Mouse (Mus musculus) forebrain, embryonic 10.5 days (tissue): ENCODE results near the gene Manba. TPM values are rescaled to one million over a fixed set of nuclear protein-coding genes. Genes with fewer than 3 reads are reported as not detected.
"Not testable (repeated sequence)": the region's sequence is repeated elsewhere in the genome, so short reads cannot be mapped to it uniquely, and the experiment has no call there.

ENCODE experiments used
- DNase-seq: peaks from one replicate; pipeline ENCODE4 v3.0.0-alpha.2; 2017; ENCODE audit warnings: low spot score; ENCODE audit errors: extremely low spot score
- H3K27ac ChIP-seq: fragments of 300-500 bp; sonication (generic); 2 replicates; pipeline ENCODE4 v1.5.1; 2016; ENCODE audit warnings: mild to moderate bottlenecking
- H3K27me3 ChIP-seq: fragments of 300-500 bp; sonication (generic); 2 replicates; pipeline ENCODE4 v1.6.1; 2016; ENCODE audit warnings: mild to moderate bottlenecking; ENCODE audit not compliant: poor library complexity, severe bottlenecking
- H3K36me3 ChIP-seq: fragments of 300-500 bp; sonication (generic); replicated peaks from 2 replicates; pipeline ENCODE4 v1.6.1; 2016; ENCODE audit warnings: mild to moderate bottlenecking, moderate library complexity
- H3K4me1 ChIP-seq: fragments of 300-500 bp; sonication (generic); 2 replicates; pipeline ENCODE4 v1.6.1; 2016
- H3K4me3 ChIP-seq: fragments of 300-500 bp; sonication (generic); 2 replicates; pipeline ENCODE4 v1.5.1; 2016; ENCODE audit warnings: mild to moderate bottlenecking, moderate library complexity
- H3K9me3 ChIP-seq: fragments of 300-500 bp; sonication (generic); 2 replicates; pipeline ENCODE4 v1.6.1; 2016; ENCODE audit warnings: mild to moderate bottlenecking, moderate library complexity
- WGBS: fragments of 180-500 bp; shearing (Covaris S2); methylation state at CpG from one replicate; pipeline ENCODE4 v1.1.7; 2016; 5-methylcytosine and 5-hydroxymethylcytosine counted together
- polyA plus RNA-seq: library from polyadenylated mRNA; unstranded; fragments of >200 nt; fragmentation: Nextera tagmentation; extraction: Ambion mirVana; gene quantifications from 2 replicates; pipeline ENCODE4 v1.2.1, GENCODE M21; 2016

Gene Manba
- polyA plus RNA-seq, 1 experiment from 2014 or later, result 4.4 TPM

- DNase-seq, result no peak
- 73% methylated on average over 6 of the region's 6 CpGs for WGBS
- Histone ChIP-seq H3K27ac (no peak overlapping the region), H3K9me3 (no peaks in the 10 kb centered on the region), H3K4me1 (peaks cover 13% of the 10 kb centered on the region), H3K27me3 (no peaks in the 10 kb centered on the region), H3K36me3 (no peaks in the 10 kb centered on the region), H3K4me3 (no peak overlapping the region)
Observed at GRCm38 (mm10) chr3:135516891-135517290, 31.5 kb downstream of the Manba start.

GRCm38 (mm10) chr3:135518882-135519281 lies 33.5 kb downstream of the Manba start:
- 90% methylated on average over 5 of the region's 5 CpGs for WGBS
- Histone ChIP-seq H3K4me1 (peaks cover 15% of the 10 kb centered on the region), H3K36me3 (no peaks in the 10 kb centered on the region), H3K27me3 (no peaks in the 10 kb centered on the region), H3K27ac (no peak overlapping the region), H3K9me3 (no peaks in the 10 kb centered on the region), H3K4me3 (no peak overlapping the region)
- DNase-seq, result no peak

GRCm38 (mm10) chr3:135519584-135519983 lies 34.2 kb downstream of the Manba start:
- no peak for DNase-seq
- H3K4me1 ChIP-seq, result peaks cover 15% of the 10 kb centered on the region
- no peaks in the 10 kb centered on the region for H3K27me3 ChIP-seq
- no peak overlapping the region for H3K27ac ChIP-seq
- 83% methylated on average over 6 of the region's 6 CpGs for WGBS
- no peak overlapping the region for H3K4me3 ChIP-seq
- no peaks in the 10 kb centered on the region for H3K9me3 ChIP-seq
- H3K36me3 ChIP-seq, result no peaks in the 10 kb centered on the region

GRCm38 (mm10) chr3:135521963-135522362 lies 36.6 kb downstream of the Manba start:
- Histone ChIP-seq H3K4me1 (peaks cover 11% of the 10 kb centered on the region), H3K36me3 (no peaks in the 10 kb centered on the region), H3K27ac (peak overlapping the region; percentile 31; the same call in 1 of the 2 replicates), H3K9me3 (no peaks in the 10 kb centered on the region), H3K27me3 (no peaks in the 10 kb centered on the region), H3K4me3 (no peak overlapping the region)
- no peak for DNase-seq
- WGBS, result 71% methylated on average over 4 of the region's 4 CpGs

GRCm38 (mm10) chr3:135522618-135523355 lies 37.4 kb downstream of the Manba start:
- H3K4me3 ChIP-seq, result no peak overlapping the region
- WGBS, result 65% methylated on average over 16 of the region's 16 CpGs
- no peaks in the 10 kb centered on the region for H3K36me3 ChIP-seq
- no peaks in the 10 kb centered on the region for H3K27me3 ChIP-seq
- no peak for DNase-seq
- peaks cover 10% of the 10 kb centered on the region for H3K4me1 ChIP-seq
- peak overlapping the region; percentile 41 for H3K27ac ChIP-seq
- no peaks in the 10 kb centered on the region for H3K9me3 ChIP-seq

GRCm38 (mm10) chr3:135524900-135525299 lies 39.5 kb downstream of the Manba start:
- H3K36me3 ChIP-seq, H3K9me3 ChIP-seq, DNase-seq, H3K27me3 ChIP-seq, H3K4me3 ChIP-seq, H3K4me1 ChIP-seq, H3K27ac ChIP-seq: not testable (repeated sequence)
- WGBS, result 43% methylated on average over 2 of the region's 2 CpGs

GRCm38 (mm10) chr3:135529670-135530069 lies 44.3 kb downstream of the Manba start:
- 83% methylated on average over 7 of the region's 7 CpGs for WGBS
- no peak overlapping the region for H3K27ac ChIP-seq
- no peaks in the 10 kb centered on the region for H3K9me3 ChIP-seq
- H3K36me3 ChIP-seq, result no peaks in the 10 kb centered on the region
- no peak for DNase-seq
- H3K4me1 ChIP-seq, result no peaks in the 10 kb centered on the region
- H3K4me3 ChIP-seq, result no peak overlapping the region
- H3K27me3 ChIP-seq, result no peaks in the 10 kb centered on the region

- no peaks in the 10 kb centered on the region for H3K27me3 ChIP-seq
- no peaks in the 10 kb centered on the region for H3K36me3 ChIP-seq
- no peaks in the 10 kb centered on the region for H3K9me3 ChIP-seq
- H3K4me3 ChIP-seq, result no peak overlapping the region
- H3K4me1 ChIP-seq, result no peaks in the 10 kb centered on the region
- 78% methylated on average over 2 of the region's 2 CpGs for WGBS
- DNase-seq, result no peak
- no peak overlapping the region for H3K27ac ChIP-seq
Observed at GRCm38 (mm10) chr3:135531762-135532161, 46.4 kb downstream of the Manba start.

GRCm38 (mm10) chr3:135534103-135534502 lies 48.7 kb downstream of the Manba start:
- 93% methylated on average over 4 of the region's 5 CpGs for WGBS
- Histone ChIP-seq H3K9me3 (no peaks in the 10 kb centered on the region), H3K4me3 (no peak overlapping the region), H3K36me3 (no peaks in the 10 kb centered on the region), H3K4me1 (no peaks in the 10 kb centered on the region), H3K27me3 (no peaks in the 10 kb centered on the region), H3K27ac (no peak overlapping the region)
- DNase-seq, result no peak

- WGBS, result 73% methylated on average over 13 of the region's 13 CpGs
- Histone ChIP-seq H3K9me3 (no peaks in the 10 kb centered on the region), H3K27me3 (no peaks in the 10 kb centered on the region), H3K36me3 (no peaks in the 10 kb centered on the region), H3K4me3 (no peak overlapping the region), H3K27ac (no peak overlapping the region), H3K4me1 (peaks cover 16% of the 10 kb centered on the region)
- no peak for DNase-seq
Observed at GRCm38 (mm10) chr3:135546212-135546923, 61.0 kb downstream of the Manba start.

GRCm38 (mm10) chr3:135547298-135547697 lies 61.9 kb downstream of the Manba start:
- no peak for DNase-seq
- Histone ChIP-seq H3K4me3 (no peak overlapping the region), H3K27me3 (no peaks in the 10 kb centered on the region), H3K9me3 (no peaks in the 10 kb centered on the region), H3K27ac (no peak overlapping the region), H3K4me1 (peaks cover 16% of the 10 kb centered on the region), H3K36me3 (no peaks in the 10 kb centered on the region)
- 47% methylated on average over 8 of the region's 8 CpGs for WGBS

GRCm38 (mm10) chr3:135552874-135553273 lies 67.5 kb downstream of the Manba start:
- H3K27ac ChIP-seq, result no peak overlapping the region
- no peaks in the 10 kb centered on the region for H3K4me1 ChIP-seq
- H3K36me3 ChIP-seq, result no peaks in the 10 kb centered on the region
- WGBS, result 78% methylated on average over 5 of the region's 5 CpGs
- no peak overlapping the region for H3K4me3 ChIP-seq
- no peaks in the 10 kb centered on the region for H3K9me3 ChIP-seq
- no peak for DNase-seq
- no peaks in the 10 kb centered on the region for H3K27me3 ChIP-seq

GRCm38 (mm10) chr3:135555192-135555591 lies 69.8 kb downstream of the Manba start:
- H3K36me3 ChIP-seq, result no peaks in the 10 kb centered on the region
- DNase-seq, result no peak
- WGBS, result 66% methylated on average over 6 of the region's 6 CpGs

More at GRCm38 (mm10) chr3:135555192-135555591, 69.8 kb downstream of the Manba start:
- H3K27ac ChIP-seq, result no peak overlapping the region
- H3K9me3 ChIP-seq, result no peaks in the 10 kb centered on the region
- H3K27me3 ChIP-seq, result no peaks in the 10 kb centered on the region
- H3K4me1 ChIP-seq, result no peaks in the 10 kb centered on the region
- H3K4me3 ChIP-seq, result no peak overlapping the region
